Mouse (Mus musculus) stomach, embryonic 16.5 days (tissue): ENCODE data around the gene Dpf1. TPM values are rescaled to one million over a fixed set of nuclear protein-coding genes. Genes with fewer than 3 reads are reported as not detected.

ENCODE experiments used
- ATAC-seq: fragments of 200-750 bp; cut with Nextera tagmentation; 2 replicates; pipeline ENCODE4 v1.8.0; 2017; ENCODE audit warnings: moderate number of reproducible peaks, moderate TSS enrichment; ENCODE audit not compliant: insufficient read depth, low FRiP score
- H3K27ac ChIP-seq: fragments of 300-500 bp; sonication (generic); 2 replicates; pipeline ENCODE4 v1.5.1; 2014; ENCODE audit warnings: low read length
- H3K27me3 ChIP-seq: fragments of 300-500 bp; sonication (generic); 2 replicates; pipeline ENCODE4 v1.6.1; 2014; ENCODE audit warnings: low read length, control low read depth, mixed read lengths; ENCODE audit not compliant: control insufficient read depth, insufficient read depth
- H3K36me3 ChIP-seq: fragments of 300-500 bp; sonication (generic); 2 replicates; pipeline ENCODE4 v1.6.1; 2014; ENCODE audit warnings: low read length; ENCODE audit not compliant: control insufficient read depth, insufficient read depth
- H3K4me1 ChIP-seq: fragments of 300-500 bp; sonication (generic); 2 replicates; pipeline ENCODE4 v1.6.1; 2014; ENCODE audit warnings: low read length, control low read depth, mixed read lengths; ENCODE audit not compliant: control insufficient read depth, insufficient read depth
- H3K4me2 ChIP-seq: fragments of 300-500 bp; sonication (generic); 2 replicates; pipeline ENCODE4 v1.6.1; 2014; ENCODE audit warnings: low read depth, low read length, mixed read lengths
- H3K4me3 ChIP-seq: fragments of 300-500 bp; sonication (generic); replicated peaks from 2 replicates; pipeline ENCODE4 v1.5.1; 2014; ENCODE audit warnings: mild to moderate bottlenecking, low read length
- H3K9ac ChIP-seq: fragments of 300-500 bp; sonication (generic); 2 replicates; pipeline ENCODE4 v1.6.1; 2014; ENCODE audit warnings: low read length
- H3K9me3 ChIP-seq: fragments of 300-500 bp; sonication (generic); replicated peaks from 2 replicates; pipeline ENCODE4 v1.6.1; 2016; ENCODE audit warnings: low read length, control low read depth; ENCODE audit not compliant: control insufficient read depth
- WGBS: fragments of 180-500 bp; shearing (Covaris S2); extraction: QIAGEN DNeasy Blood & Tissue Kit; methylation state at CpG from one replicate; pipeline ENCODE4 v1.1.7; 2014; 5-methylcytosine and 5-hydroxymethylcytosine counted together
- polyA plus RNA-seq: library from polyadenylated mRNA; unstranded; fragments of >200 nt; fragmentation: Nextera tagmentation; extraction: Ambion mirVana; gene quantifications from 2 replicates; pipeline ENCODE4 v1.2.1, GENCODE M21; 2015

Dpf1 gene
- polyA plus RNA-seq, 1 experiment from 2014 or later = 5.9 TPM

DNA sequence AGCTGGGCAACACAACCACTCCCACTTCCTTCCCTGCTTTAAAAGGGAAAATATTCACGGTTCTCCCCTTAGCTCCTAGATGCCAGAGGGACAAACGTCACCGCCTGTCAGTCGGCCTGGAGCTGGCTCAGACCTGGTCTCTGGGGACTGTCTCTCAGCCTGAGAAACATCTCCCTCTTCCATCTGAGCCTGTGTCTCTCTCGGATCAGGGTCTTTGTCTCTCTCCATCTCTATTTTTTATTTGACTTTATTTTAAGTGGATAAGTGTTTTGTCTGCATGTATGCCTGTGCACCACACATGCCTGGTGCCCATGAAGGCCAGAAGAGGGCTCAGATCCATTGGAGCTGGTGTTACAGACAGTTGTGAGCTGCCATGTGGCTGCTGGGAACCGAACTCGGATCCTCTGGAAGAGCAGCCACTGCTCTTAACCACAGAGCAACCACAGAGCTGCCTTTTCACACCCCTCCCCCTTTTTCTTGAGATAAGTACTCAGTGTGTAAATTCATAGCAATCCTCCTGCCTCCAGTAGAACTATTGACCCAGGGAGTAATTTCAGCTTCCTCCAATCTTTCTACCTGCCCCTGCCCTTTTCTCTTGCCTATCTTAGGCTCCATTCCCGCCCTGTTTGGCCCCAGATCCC is 11.2 kb upstream of the Dpf1 start:
- H3K4me2 ChIP-seq = peak overlapping the region; percentile 86
- WGBS = 23% methylated on average over 8 of the region's 8 CpGs
- no peak for ATAC-seq
- H3K4me1 ChIP-seq = peaks cover 38% of the 10 kb centered on the region
- H3K9me3 ChIP-seq = no peaks in the 10 kb centered on the region
- peak overlapping the region; percentile 56; the same call in 1 of the 2 replicates for H3K9ac ChIP-seq
- no peaks in the 10 kb centered on the region for H3K27me3 ChIP-seq
- H3K27ac ChIP-seq = peak overlapping the region; percentile 84
- H3K4me3 ChIP-seq = no peak overlapping the region
- no peaks in the 10 kb centered on the region for H3K36me3 ChIP-seq

DNA sequence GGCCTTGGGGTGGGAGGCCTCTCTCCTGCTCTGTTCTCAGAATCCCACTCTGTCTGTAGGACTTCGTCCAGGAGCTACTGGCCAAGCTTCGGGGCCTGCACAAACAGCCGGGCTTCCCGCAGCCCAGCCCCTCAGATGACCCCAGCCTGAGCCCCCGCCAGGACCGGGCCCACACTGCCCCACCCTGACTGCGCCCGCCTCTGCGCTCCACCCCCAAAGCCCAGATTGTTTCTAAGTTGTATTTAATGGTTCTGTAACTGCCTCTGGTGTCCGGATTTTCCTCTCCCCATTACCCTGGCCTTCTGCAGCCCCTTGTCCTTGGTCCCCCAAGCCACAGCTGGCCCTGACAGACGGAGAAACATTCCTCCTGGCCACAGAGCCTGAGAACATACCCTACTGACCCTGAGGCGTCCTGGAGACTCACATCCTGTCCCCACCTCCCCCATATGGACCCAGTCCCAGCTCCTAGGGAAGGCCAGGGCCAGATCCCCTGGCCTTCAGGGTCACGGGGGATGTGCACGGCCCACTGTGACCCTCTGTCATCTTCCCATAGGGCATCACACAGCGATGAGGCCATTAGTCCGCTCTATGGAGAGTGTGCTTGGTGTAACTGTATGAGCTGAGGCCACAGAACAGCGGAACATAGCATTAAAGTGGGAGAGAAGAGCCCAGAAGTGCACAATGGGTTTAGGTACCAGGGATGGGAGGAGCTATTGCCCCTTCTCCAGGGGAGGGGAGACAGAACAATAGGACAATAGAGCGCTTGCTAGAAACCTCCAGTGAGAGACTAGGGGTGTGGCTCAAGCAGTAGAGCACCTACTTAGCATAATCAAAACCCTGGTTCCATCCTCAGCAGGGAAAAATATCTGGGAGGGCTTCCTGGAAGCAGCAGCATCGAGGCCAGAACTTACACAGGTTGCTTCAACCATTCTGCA is 10.4 kb upstream of the Dpf1 start:
- peak overlapping the region; percentile 86; the same call in 1 of the 2 replicates for H3K4me2 ChIP-seq
- H3K9ac ChIP-seq = peak overlapping the region; percentile 56; the same call in 1 of the 2 replicates
- H3K27ac ChIP-seq = peak overlapping the region; percentile 84
- H3K4me1 ChIP-seq = peaks cover 38% of the 10 kb centered on the region
- ATAC-seq = peak; percentile 12; the same call in 1 of the 2 replicates
- no peaks in the 10 kb centered on the region for H3K27me3 ChIP-seq
- H3K4me3 ChIP-seq = no peak overlapping the region
- H3K36me3 ChIP-seq = no peaks in the 10 kb centered on the region
- no peaks in the 10 kb centered on the region for H3K9me3 ChIP-seq
- WGBS = 37% methylated on average over 19 of the region's 19 CpGs

DNA sequence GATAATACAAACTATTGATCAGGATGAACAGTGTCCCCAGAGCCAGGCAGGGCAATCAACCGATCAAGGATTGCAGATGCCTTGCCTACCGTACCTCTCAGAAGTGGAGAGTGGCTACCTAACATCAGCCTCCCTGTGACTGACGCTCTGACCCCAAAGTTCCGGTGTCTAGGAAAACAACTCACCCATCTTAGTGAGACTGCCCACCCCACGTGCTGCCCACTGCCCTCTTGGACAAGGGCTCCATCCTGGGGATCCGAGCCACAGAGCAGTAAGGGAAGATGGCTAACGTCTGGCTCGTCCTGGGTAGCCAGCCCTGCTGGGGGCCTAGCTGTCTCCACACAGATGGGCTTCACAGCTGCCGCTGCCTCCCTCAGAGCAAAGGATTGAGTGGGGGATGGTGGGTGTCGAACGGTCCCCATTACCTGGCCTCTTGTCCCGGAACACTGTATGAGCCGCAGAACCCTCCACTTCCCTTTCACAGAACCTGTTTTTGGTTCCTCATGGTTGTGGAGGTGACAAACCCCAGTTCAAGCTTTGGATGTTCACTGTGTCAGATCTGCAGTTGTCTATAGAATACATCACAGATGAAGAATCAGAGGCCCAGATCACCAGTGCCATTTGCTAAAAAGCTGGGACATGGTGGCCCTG is 9.5 kb upstream of the Dpf1 start:
- 72% methylated on average over 13 of the region's 13 CpGs for WGBS
- Histone ChIP-seq H3K27ac (no peak overlapping the region), H3K9me3 (no peaks in the 10 kb centered on the region), H3K4me3 (no peak overlapping the region), H3K36me3 (no peaks in the 10 kb centered on the region), H3K4me1 (peaks cover 35% of the 10 kb centered on the region), H3K9ac (no peak overlapping the region), H3K27me3 (no peaks in the 10 kb centered on the region), H3K4me2 (no peak overlapping the region)
- ATAC-seq = no peak

DNA sequence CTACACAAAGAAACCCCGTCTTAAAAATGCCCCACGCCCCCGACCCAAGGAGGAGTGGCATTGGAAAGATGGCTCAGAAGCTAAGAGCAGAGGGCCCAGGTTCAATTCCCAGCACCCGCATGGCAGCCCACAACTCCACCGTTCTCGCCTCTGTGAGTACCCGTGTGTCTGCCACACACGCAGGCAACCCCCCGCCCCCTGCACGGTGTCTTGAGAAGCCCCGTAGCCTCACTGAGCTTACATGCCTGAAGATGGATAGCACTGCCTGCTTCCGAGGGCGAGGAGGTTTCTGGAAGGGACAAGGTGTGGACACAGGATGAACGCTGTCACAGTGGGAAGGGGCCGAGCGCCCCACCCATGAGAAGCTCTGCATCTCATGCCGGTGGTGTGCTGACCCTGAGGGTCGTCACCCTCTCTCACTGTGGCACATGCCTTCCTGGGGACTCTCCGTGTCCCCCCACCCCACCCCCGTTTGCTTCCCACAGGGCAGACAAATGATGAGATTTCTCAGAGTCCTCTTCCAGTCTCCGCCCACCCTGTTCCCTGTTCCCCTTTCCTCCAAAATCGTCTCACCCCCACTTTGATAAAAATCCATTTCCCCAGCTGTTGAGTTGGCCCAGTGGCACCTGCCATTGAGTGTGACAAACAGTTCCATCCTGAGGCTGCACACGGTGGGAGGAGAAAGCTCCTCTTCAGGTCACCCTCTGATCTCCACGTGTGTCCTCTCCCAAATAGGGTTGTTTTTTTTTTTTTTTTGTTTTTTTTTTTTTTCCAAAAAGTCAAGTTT is 7.7 kb upstream of the Dpf1 start:
- H3K4me3 ChIP-seq = no peak overlapping the region
- H3K9me3 ChIP-seq = no peaks in the 10 kb centered on the region
- WGBS = 75% methylated on average over 24 of the region's 24 CpGs
- no peak overlapping the region for H3K4me2 ChIP-seq
- peaks cover 26% of the 10 kb centered on the region for H3K4me1 ChIP-seq
- no peaks in the 10 kb centered on the region for H3K27me3 ChIP-seq
- H3K27ac ChIP-seq = no peak overlapping the region
- H3K36me3 ChIP-seq = no peaks in the 10 kb centered on the region
- no peak for ATAC-seq
- H3K9ac ChIP-seq = no peak overlapping the region

DNA sequence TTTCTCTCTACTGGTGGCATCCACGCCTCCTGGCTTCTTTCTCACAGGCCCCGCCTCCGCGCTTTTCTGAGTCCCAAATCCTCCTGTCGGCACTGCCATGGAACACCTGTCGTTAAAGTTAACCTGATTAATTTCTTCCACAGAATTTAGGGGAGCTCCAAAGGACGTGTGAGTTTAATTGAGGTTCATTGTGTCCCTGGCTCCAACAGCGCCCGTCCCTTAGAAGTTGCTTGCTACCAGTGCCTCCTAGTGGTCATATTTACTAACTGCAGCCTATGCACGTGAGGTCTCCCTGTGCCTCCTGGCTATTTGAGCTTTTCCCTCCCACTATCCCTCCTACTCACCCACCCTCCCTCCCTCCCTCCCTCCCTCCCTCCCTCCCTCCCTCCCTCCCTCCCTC is 6.8 kb upstream of the Dpf1 start:
- no peak overlapping the region for H3K27ac ChIP-seq
- 7% methylated on average over 10 of the region's 10 CpGs for WGBS
- H3K9me3 ChIP-seq = no peaks in the 10 kb centered on the region
- no peaks in the 10 kb centered on the region for H3K36me3 ChIP-seq
- H3K27me3 ChIP-seq = no peaks in the 10 kb centered on the region; the same call in 1 of the 2 replicates
- no peak overlapping the region for H3K4me3 ChIP-seq
- peaks cover 19% of the 10 kb centered on the region for H3K4me1 ChIP-seq
- no peak overlapping the region for H3K9ac ChIP-seq
- ATAC-seq = no peak; the same call in 1 of the 2 replicates
- H3K4me2 ChIP-seq = no peak overlapping the region

DNA sequence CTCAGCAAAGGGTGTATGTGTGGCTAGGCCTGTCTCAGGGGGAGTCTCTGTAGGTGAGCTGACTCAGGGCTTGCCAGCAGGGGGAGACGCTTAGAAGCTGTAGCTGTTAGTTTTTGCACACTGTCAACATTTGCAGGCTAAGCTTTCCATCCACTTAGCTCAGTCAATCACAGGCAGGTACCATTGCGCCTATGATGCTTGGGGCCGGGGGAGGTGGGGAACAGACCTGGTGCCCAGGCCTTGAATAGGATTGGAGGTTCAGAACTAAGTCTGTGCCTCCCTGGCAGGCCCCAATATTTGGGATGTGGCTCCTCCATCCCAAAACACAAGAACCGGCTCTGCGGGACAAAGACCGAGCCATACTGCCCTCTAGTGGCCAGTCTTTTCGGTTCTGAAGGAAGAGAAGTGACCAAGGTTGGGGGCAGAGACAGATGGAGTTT is 2.6 kb upstream of the Dpf1 start:
- peaks cover 16% of the 10 kb centered on the region for H3K4me1 ChIP-seq
- peaks cover 16% of the 10 kb centered on the region; the same call in 1 of the 2 replicates for H3K27me3 ChIP-seq
- no peak overlapping the region for H3K27ac ChIP-seq
- H3K4me3 ChIP-seq = no peak overlapping the region
- H3K9me3 ChIP-seq = no peaks in the 10 kb centered on the region
- H3K36me3 ChIP-seq = no peaks in the 10 kb centered on the region
- no peak overlapping the region for H3K9ac ChIP-seq
- no peak for ATAC-seq
- 4% methylated on average over 7 of the region's 7 CpGs for WGBS
- no peak overlapping the region for H3K4me2 ChIP-seq

DNA sequence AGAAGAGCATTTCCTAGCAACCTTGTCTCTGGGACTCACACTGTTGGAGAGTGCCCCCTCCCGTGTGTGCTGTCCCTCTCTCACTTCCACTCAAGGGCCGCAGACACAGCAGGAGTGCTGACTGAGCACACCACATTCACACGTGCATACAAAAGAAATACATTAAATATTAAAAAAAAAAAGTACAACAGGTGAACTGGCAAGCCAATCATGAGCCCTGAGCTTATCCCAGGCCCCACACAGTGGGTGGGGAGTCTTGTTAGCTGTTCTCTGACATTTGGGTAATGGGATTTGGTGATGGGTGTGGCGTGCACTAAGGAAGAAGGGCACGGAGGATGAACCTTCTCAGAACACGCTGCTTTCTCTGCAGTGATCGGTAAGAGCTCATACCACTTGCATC is 1.1 kb upstream of the Dpf1 start:
- Histone ChIP-seq H3K4me2 (no peak overlapping the region), H3K36me3 (no peaks in the 10 kb centered on the region), H3K9ac (no peak overlapping the region), H3K27ac (no peak overlapping the region), H3K4me1 (peaks cover 24% of the 10 kb centered on the region), H3K4me3 (no peak overlapping the region), H3K27me3 (peaks cover 16% of the 10 kb centered on the region; the same call in 1 of the 2 replicates), H3K9me3 (no peaks in the 10 kb centered on the region)
- ATAC-seq = no peak
- 56% methylated on average over 7 of the region's 7 CpGs for WGBS

DNA sequence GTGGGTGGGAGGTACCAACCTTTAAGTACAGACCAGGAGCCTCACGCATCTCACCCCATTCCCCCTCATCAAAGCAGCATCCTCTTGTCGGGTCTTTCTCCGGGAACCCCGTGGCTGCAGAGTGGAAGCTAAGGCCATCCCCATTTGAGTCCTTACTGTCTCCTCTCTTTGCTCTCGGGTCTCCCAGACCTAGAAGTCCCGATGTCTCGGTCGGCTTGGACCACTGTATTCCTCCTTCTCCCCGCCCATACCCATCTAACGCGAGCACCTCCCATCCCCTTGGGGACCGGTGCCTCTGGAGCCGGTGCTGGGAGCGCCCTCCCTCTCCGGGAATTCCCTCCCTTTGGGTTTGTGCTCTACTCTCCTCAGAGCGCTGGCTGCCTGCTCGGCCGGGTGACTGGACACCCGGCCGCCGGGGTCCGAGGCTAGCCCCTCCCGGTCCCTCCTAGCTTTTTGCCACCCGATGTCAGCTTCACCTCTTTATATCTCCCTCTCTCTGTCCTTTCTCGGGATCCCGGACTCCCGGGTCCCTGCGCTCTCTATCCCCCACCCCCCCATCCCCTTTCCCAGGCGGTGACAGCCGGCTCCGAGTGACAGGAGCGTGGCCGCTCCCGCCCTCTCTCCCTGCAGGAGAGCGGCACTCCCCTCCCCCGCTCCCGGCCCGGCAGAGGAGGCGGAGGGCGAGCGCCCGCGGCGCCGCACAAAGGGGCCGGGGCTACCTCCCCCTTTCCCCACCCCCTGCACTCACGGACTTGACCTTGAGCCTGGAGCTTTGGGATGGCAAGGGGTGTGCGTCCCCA is 912 bp downstream of the Dpf1 start:
- H3K9me3 ChIP-seq = no peaks in the 10 kb centered on the region
- peaks cover 39% of the 10 kb centered on the region for H3K4me1 ChIP-seq
- H3K27ac ChIP-seq = no peak overlapping the region
- no peak for ATAC-seq
- under 1% methylated on average over 48 of the region's 48 CpGs for whole genome bisulfite sequencing
- no peaks in the 10 kb centered on the region for H3K36me3 ChIP-seq
- peak overlapping the region; percentile 58 for H3K4me3 ChIP-seq
- peak overlapping the region; percentile 97 for H3K4me2 ChIP-seq
- peaks cover 18% of the 10 kb centered on the region; the same call in 1 of the 2 replicates for H3K27me3 ChIP-seq
- peak overlapping the region; percentile 70 for H3K9ac ChIP-seq
